9 mouse cellular contexts compared by ENCODE assay signal in genomic region chr1:127536448-127536847, GRCm38 (mm10).
DNase-seq lines count a peak whose midpoint lies in the region; ATAC-seq and TF ChIP-seq lines count a peak whose summit lies in the region.
"Had no signal": no experiment of that assay in that cellular context is flagged by ENCODE, and none has a peak within 500 bp of the region (broad histone marks: within the 10 kb centered on the region; RNA-seq: fewer than 3 reads in every experiment).

No protein-coding gene starts in this region.

- TF ChIP-seq POLR2A in lung, adult 2 months (IDR thresholded peaks at IDR 0.05; ENCODE audit: borderline replicate concordance, extremely low read depth, low read depth, low read length) = no peak

- TF ChIP-seq CTCF in intestine, postnatal 0 days (IDR thresholded peaks at IDR 0.05; ENCODE audit: low read depth) = no peak
- TF ChIP-seq CTCF in lung, adult 2 months (IDR thresholded peaks at IDR 0.05; ENCODE audit: insufficient read depth, low read length) = no peak

- H3K4me2 ChIP-seq in intestine, embryonic 15.5 days (replicated peaks) = no peak overlapping the region
- no peak overlapping the region for H3K4me2 ChIP-seq in intestine, postnatal 0 days (replicated peaks; ENCODE audit: low read depth)
- peak overlapping the region; percentile 43 for H3K4me2 ChIP-seq in forebrain, embryonic 12.5 days
- peak overlapping the region; percentile 24; the same call in 1 of the 2 replicates for H3K4me2 ChIP-seq in limb, embryonic 11.5 days (ENCODE audit: low read depth, severe bottlenecking)
- peak overlapping the region; percentile 46 for H3K4me2 ChIP-seq in neural tube, embryonic 13.5 days

- peak; percentile 43 for DNase-seq in limb, embryonic 11.5 days (ENCODE audit: low spot score)
- no peak for DNase-seq in kidney, postnatal 14 days
- no peak for DNase-seq in lung, adult 2 months
- DNase-seq: left cerebral cortex, postnatal 4 days had no signal

- H3K27me3 ChIP-seq in intestine, embryonic 15.5 days (replicated peaks) = no peaks in the 10 kb centered on the region
- H3K27me3 ChIP-seq in intestine, postnatal 0 days (replicated peaks; ENCODE audit: control insufficient read depth, insufficient read depth, low read length) = no peaks in the 10 kb centered on the region
- peaks cover 73% of the 10 kb centered on the region for H3K27me3 ChIP-seq in forebrain, embryonic 12.5 days
- no peaks in the 10 kb centered on the region for H3K27me3 ChIP-seq in limb, embryonic 11.5 days (ENCODE audit: control insufficient read depth, insufficient read depth, low read length)
- H3K27me3 ChIP-seq in neural tube, embryonic 13.5 days = peaks cover 87% of the 10 kb centered on the region

- H3K27ac ChIP-seq in intestine, embryonic 15.5 days = no peak overlapping the region
- H3K27ac ChIP-seq in intestine, postnatal 0 days (ENCODE audit: low read depth, low read length) = no peak overlapping the region
- peak overlapping the region; percentile 78 for H3K27ac ChIP-seq in forebrain, embryonic 12.5 days
- H3K27ac ChIP-seq in limb, embryonic 11.5 days (replicated peaks; ENCODE audit: low read depth, low read length) = peak overlapping the region; percentile 81
- peak overlapping the region; percentile 89 for H3K27ac ChIP-seq in neural tube, embryonic 13.5 days (replicated peaks)

- peak; percentile 31; the same call in 1 of the 2 replicates for ATAC-seq in intestine, embryonic 15.5 days
- ATAC-seq in intestine, postnatal 0 days = no peak
- ATAC-seq in forebrain, embryonic 12.5 days (ENCODE audit: low FRiP score) = 0 out of 2 replicates have a peak, but pooled peaks have one; percentile 27
- peak; percentile 29; the same call in 1 of the 2 replicates for ATAC-seq in limb, embryonic 11.5 days (ENCODE audit: insufficient number of reproducible peaks, low FRiP score, low TSS enrichment, low read depth)
- peak; percentile 36; the same call in 1 of the 2 replicates for ATAC-seq in neural tube, embryonic 13.5 days (ENCODE audit: low read depth)
- ATAC-seq in CD4-positive, CD25-positive, alpha-beta regulatory T cell, adult 4 months = no peak

- no peak overlapping the region for H3K9ac ChIP-seq in intestine, embryonic 15.5 days
- no peak overlapping the region for H3K9ac ChIP-seq in intestine, postnatal 0 days (ENCODE audit: low read depth, low read length)
- H3K9ac ChIP-seq in forebrain, embryonic 12.5 days = peak overlapping the region; percentile 26; the same call in 1 of the 2 replicates
- no peak overlapping the region for H3K9ac ChIP-seq in limb, embryonic 11.5 days (ENCODE audit: low read length)
- H3K9ac ChIP-seq in neural tube, embryonic 13.5 days = peak overlapping the region; percentile 58

- 44% methylated on average over 5 of the region's 5 CpGs for WGBS in intestine, embryonic 15.5 days
- WGBS in intestine, postnatal 0 days = 48% methylated on average over 5 of the region's 5 CpGs
- WGBS in forebrain, embryonic 12.5 days = 48% methylated on average over 5 of the region's 5 CpGs
- WGBS in limb, embryonic 11.5 days = 22% methylated on average over 5 of the region's 5 CpGs
- 27% methylated on average over 5 of the region's 5 CpGs for WGBS in neural tube, embryonic 13.5 days
- WGBS in lung, adult 2 months = 34% methylated on average over 5 of the region's 5 CpGs

- peaks cover 6% of the 10 kb centered on the region; the same call in 1 of the 2 replicates for H3K4me1 ChIP-seq in intestine, embryonic 15.5 days (replicated peaks)
- H3K4me1 ChIP-seq in intestine, postnatal 0 days (replicated peaks; ENCODE audit: control insufficient read depth, insufficient read depth, low read length) = no peaks in the 10 kb centered on the region
- H3K4me1 ChIP-seq in forebrain, embryonic 12.5 days = peaks cover 44% of the 10 kb centered on the region
- peaks cover 21% of the 10 kb centered on the region; the same call in 1 of the 2 replicates for H3K4me1 ChIP-seq in limb, embryonic 11.5 days (ENCODE audit: control insufficient read depth, insufficient read depth, low read length)
- peaks cover 53% of the 10 kb centered on the region for H3K4me1 ChIP-seq in neural tube, embryonic 13.5 days (replicated peaks)
- no peaks in the 10 kb centered on the region for H3K4me1 ChIP-seq in lung, adult 2 months (ENCODE audit: control insufficient read depth, insufficient read depth, low read length)

- H3K36me3 ChIP-seq in intestine, embryonic 15.5 days = no peaks in the 10 kb centered on the region
- H3K36me3 ChIP-seq in intestine, postnatal 0 days (ENCODE audit: control insufficient read depth, insufficient read depth) = no peaks in the 10 kb centered on the region
- H3K36me3 ChIP-seq in forebrain, embryonic 12.5 days (replicated peaks) = no peaks in the 10 kb centered on the region
- H3K36me3 ChIP-seq in limb, embryonic 11.5 days (ENCODE audit: control insufficient read depth, insufficient read depth, low read length) = no peaks in the 10 kb centered on the region
- H3K36me3 ChIP-seq in neural tube, embryonic 13.5 days = no peaks in the 10 kb centered on the region

- H3K4me3 ChIP-seq in intestine, embryonic 15.5 days (replicated peaks) = no peak overlapping the region
- H3K4me3 ChIP-seq in intestine, postnatal 0 days (ENCODE audit: low read depth, low read length) = no peak overlapping the region
- H3K4me3 ChIP-seq in forebrain, embryonic 12.5 days (replicated peaks) = no peak overlapping the region
- H3K4me3 ChIP-seq in limb, embryonic 11.5 days (ENCODE audit: low read depth, low read length) = no peak overlapping the region
- no peak overlapping the region for H3K4me3 ChIP-seq in neural tube, embryonic 13.5 days
- H3K4me3 ChIP-seq in lung, adult 2 months (replicated peaks; ENCODE audit: extremely low read depth, low read depth, low read length) = no peak overlapping the region

- no peaks in the 10 kb centered on the region for H3K9me3 ChIP-seq in intestine, embryonic 15.5 days
- no peaks in the 10 kb centered on the region for H3K9me3 ChIP-seq in intestine, postnatal 0 days (ENCODE audit: control insufficient read depth)
- H3K9me3 ChIP-seq in forebrain, embryonic 12.5 days = no peaks in the 10 kb centered on the region
- H3K9me3 ChIP-seq in limb, embryonic 11.5 days (ENCODE audit: control insufficient read depth, low read length) = no peaks in the 10 kb centered on the region
- H3K9me3 ChIP-seq in neural tube, embryonic 13.5 days = no peaks in the 10 kb centered on the region

Comparison
In these comparisons a context has a peak if more than half of its experiments do, and no peak if none do; other contexts are left out.
1. ATAC-seq: peak in intestine, embryonic 15.5 days (single experiment), forebrain, embryonic 12.5 days (single experiment), limb, embryonic 11.5 days (single experiment) and neural tube, embryonic 13.5 days (single experiment); none in intestine, postnatal 0 days (single experiment) and CD4-positive, CD25-positive, alpha-beta regulatory T cell, adult 4 months (single experiment).
2. H3K27ac ChIP-seq: peak in forebrain, embryonic 12.5 days (single experiment), limb, embryonic 11.5 days (single experiment) and neural tube, embryonic 13.5 days (single experiment); none in intestine, embryonic 15.5 days (single experiment) and intestine, postnatal 0 days (single experiment).
3. H3K4me2 ChIP-seq: peak in forebrain, embryonic 12.5 days (single experiment), limb, embryonic 11.5 days (single experiment) and neural tube, embryonic 13.5 days (single experiment); none in intestine, embryonic 15.5 days (single experiment) and intestine, postnatal 0 days (single experiment).
4. H3K9ac ChIP-seq: peak in forebrain, embryonic 12.5 days (single experiment) and neural tube, embryonic 13.5 days (single experiment); none in intestine, embryonic 15.5 days (single experiment), intestine, postnatal 0 days (single experiment) and limb, embryonic 11.5 days (single experiment).